Mouse (Mus musculus) embryo, embryonic 11 days (tissue): ENCODE data around the gene Akap3.

Experiments
- DNase-seq: peaks from one replicate; pipeline ENCODE4 v3.0.0-alpha.2; 2015

Akap3 gene

DNA sequence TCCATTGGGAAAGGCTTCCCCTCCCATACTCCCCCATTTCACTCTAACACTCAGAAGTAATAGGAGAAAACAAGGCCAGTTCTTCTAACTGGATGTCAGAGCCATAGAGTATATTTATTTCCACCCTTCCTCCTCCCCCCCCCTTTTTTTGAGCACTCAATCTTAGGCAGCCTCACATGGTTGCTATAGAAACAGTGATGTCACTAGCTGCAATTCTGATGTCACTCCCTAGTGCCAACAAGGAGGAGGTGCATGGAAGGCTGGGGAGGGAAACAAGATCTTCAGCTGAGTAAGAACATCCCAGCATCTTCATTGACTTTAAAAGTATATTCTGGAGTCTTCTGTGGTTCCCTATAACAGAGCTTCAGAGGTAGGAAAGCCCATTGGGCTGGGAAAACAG lies at the start of gene Akap3:
Gene Akap3 (plus strand): TSS at position 218 of the 400 bp plus-strand sequence.
- DNase-seq: peak; percentile 2

GRCm38 (mm10) chr6:126806783-126807182 lies 46.1 kb upstream of the Akap3 start:
- DNase-seq: no peak

GRCm38 (mm10) chr6:126808134-126808533 lies 44.8 kb upstream of the Akap3 start:
- DNase-seq: no peak

GRCm38 (mm10) chr6:126808561-126808960 lies 44.3 kb upstream of the Akap3 start:
- DNase-seq: no peak

GRCm38 (mm10) chr6:126811481-126811880 lies 41.4 kb upstream of the Akap3 start:
- no peak for DNase-seq

DNA sequence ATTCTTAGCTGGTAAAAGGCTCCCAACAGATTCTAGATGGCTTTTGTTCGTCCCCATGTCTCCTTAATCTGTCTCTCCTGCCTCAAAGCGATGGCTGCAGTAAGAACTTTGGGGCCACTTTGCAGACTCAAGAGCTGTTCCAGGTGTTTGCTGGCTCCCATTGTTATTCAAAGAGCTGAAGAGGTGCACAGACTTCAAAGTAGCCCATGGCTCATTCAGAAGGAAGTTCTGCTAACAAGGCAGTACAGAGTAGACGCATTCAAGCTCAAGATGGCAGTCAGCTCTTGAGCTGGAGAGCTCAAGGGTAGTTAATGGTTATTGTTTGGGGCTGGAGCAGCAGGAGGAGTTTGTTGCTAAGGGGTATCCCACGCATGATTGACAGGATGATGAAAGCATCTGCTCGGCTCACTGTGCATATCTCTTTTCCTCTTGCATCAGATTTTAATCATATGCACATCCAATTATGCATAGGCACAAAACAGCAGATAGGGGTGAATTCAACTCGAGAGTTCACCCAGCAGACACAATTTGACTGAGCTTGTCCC lies 37.6 kb upstream of the Akap3 start:
- DNase-seq: no peak

DNA sequence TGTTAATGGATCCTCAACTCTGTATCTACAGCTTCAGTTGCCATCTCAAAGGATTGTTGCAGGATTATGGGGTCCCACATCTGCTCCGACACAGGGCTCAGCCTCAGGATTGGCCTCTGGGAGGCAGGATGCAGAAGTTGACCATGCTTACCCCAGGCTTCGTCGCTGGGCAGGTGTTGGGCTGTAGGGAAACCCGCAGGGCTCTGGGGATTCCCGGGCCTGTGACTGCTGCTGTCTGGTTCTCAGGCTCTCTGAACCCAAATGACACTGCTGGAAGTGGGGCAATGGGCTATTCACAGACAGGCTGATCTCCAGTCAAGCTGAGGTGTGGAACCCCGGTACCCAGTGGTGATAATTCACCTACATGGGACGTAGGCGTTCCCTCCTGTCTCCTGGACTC lies 36.6 kb upstream of the Akap3 start:
- no peak for DNase-seq

- DNase-seq: no peak
Measured at GRCm38 (mm10) chr6:126823087-126823486, 29.8 kb upstream of the Akap3 start.

DNA sequence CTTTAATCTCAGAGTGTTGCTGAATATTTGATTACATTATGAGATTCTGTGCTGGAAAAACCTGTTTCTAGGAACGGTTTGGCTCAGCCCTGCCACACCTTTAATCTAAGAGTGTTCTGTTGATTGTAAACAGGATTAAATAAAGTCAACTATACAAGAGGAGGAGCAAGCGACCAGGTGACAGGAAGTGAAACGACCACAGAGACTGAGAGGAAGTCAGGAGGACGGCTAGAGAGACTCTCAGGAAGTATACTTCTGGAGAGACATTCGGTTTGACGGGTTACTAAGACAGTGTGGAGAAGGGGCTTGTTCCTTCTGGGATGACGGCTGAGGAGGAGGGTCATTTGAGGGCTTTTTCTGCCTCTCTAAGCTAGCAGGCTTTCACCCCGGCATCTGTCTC lies 16.3 kb upstream of the Akap3 start:
- no peak for DNase-seq

GRCm38 (mm10) chr6:126848712-126849704 lies 3.9 kb upstream of the Akap3 start, which contains the start of gene Ndufa9:
Ndufa9 (minus strand) TSS chr6:126849136.
- DNase-seq: peak; percentile 95

GRCm38 (mm10) chr6:126877118-126877517 lies 24.2 kb downstream of the Akap3 start:
- DNase-seq: no peak

DNA sequence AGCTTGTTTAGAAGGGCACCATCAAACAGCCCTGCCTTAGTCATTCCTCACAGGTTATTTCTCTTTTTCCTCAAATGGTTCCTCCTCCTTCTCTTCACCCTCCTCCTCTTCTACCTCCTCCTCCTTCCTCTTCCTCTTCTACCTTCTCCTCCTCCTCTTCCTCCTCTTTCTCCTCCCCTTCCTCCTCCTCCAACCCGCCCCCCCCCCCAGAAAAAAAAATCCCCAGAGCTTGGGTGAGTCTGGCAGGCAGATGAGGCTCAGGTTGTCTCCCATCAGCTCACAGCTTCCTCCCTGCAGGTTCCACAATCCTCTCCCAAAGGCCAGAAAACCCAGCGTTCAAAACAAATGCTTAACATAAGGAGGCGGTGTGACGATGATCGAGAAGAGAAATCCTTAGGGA lies 54.5 kb downstream of the Akap3 start:
- DNase-seq: no peak

DNA sequence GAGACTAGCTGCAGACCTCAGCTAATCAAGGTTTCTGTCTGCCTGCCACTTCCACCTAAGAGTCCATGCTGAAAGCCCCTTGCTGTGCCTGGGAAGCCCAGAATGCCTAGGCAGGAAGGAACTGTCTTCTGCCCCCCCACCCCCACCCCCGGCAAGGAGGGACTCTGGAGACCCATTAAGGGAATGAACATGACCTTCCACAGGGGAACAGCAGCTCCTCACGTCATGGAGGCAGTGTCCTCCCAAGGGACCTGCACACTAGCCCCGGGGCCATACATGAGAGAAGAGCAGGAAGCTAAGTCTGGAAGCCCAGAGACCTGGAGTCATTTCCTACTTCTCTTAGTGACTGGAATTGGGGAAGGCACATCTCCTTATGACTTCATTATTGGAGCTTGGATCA lies 55.0 kb downstream of the Akap3 start:
- no peak for DNase-seq

DNA sequence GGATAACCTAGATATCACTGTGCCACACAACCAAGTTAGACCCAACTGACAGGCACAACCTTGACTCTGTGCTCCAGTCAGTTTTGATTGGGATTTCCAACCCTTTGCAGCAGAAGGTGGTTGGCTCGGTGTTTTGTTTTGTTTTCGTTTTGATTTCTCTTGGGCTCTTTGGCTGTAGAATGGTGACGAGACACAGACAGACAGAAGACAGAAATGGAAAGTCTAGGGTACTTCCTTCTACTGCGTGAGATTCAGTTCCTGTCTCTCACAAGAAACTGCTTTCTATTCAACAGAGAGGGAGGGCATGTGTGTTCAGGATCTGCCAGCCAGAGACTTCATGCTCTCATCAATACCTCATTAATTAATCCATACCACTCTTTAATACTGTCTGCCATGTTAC lies 57.8 kb downstream of the Akap3 start:
- no peak for DNase-seq

DNA sequence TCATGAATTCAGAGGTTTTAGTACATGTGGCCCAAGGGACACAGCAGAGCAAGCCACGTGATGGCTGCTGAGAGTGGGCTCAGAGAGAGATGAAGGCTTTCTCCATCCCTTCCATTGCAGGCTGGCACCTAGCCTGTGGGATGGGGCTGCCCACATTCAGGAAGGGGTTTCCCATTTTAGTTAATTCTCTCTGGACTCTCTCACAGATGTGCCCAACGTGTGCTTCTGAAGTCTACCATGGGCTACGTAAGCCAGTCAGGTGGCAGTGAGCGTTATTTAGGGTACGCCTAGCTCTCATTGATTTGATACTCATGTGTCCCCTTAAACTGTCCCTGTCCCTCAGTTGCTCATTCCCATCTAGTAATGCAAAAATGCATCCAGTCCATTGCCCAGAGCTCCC lies 62.0 kb downstream of the Akap3 start:
- DNase-seq: no peak

- peak; percentile 43 for DNase-seq
Measured at GRCm38 (mm10) chr6:126921111-126921881, 68.4 kb downstream of the Akap3 start, which contains the start of gene Dyrk4. Dyrk4 (minus strand) TSS chr6:126921839.
